Mouse (Mus musculus) cortical plate, adult 2 months (tissue): ENCODE measurements around the gene Tmem175.

Experiments
- CTCF ChIP-seq: fragments of 200-500 bp; IDR thresholded peaks from 2 replicates; pipeline ENCODE4 v1.5.1; 2011; ENCODE audit warnings: mild to moderate bottlenecking, control low read depth, low read length; ENCODE audit not compliant: insufficient read depth; ENCODE audit errors: extremely low read depth
- POLR2A ChIP-seq: fragments of 200-500 bp; IDR thresholded peaks from 2 replicates; pipeline ENCODE4 v1.6.1; 2011; ENCODE audit warnings: mild to moderate bottlenecking, low read length, control low read depth; ENCODE audit not compliant: insufficient read depth; ENCODE audit errors: extremely low read depth

DNA sequence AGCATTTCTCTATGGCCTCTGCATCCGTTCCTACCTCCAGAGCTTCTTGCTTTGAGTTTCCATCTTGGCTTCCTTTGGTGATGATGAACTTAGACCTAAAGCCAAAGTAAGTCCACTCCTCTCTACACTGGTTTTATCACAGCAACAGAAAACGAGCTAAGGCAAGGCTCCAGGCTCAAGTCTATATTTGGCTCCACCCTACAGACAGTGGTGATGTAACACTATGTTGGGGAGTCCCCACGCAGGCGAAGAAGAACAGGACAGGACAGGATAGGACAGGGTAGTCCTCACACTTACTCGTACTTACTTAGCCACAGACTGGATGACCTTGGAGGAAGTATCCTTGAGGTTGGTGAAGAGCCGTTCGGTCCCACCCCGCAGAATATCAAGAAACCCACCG is 27.0 kb upstream of the Tmem175 start:
- TF ChIP-seq CTCF (no peak), POLR2A (no peak)
